Mouse (Mus musculus) heart, adult 2 months (tissue): ENCODE measurements around the gene Kyat1.

Experiments used
- CTCF ChIP-seq: fragments of 200-600 bp; IDR thresholded peaks from 2 replicates; pipeline ENCODE4 v1.8.1; 2022; ENCODE audit warnings: antibody characterized with exemption, mild to moderate bottlenecking, moderate library complexity
- EP300 ChIP-seq: fragments of 200-500 bp; IDR thresholded peaks from 2 replicates; pipeline ENCODE4 v1.6.1; 2011; ENCODE audit warnings: low read depth, low read length, control low read depth; ENCODE audit not compliant: insufficient read depth
- POLR2A ChIP-seq: fragments of 200-500 bp; IDR thresholded peaks from 2 replicates; pipeline ENCODE4 v1.6.1; 2011; ENCODE audit warnings: mild to moderate bottlenecking, low read depth, low read length, control low read depth; ENCODE audit not compliant: insufficient read depth

DNA sequence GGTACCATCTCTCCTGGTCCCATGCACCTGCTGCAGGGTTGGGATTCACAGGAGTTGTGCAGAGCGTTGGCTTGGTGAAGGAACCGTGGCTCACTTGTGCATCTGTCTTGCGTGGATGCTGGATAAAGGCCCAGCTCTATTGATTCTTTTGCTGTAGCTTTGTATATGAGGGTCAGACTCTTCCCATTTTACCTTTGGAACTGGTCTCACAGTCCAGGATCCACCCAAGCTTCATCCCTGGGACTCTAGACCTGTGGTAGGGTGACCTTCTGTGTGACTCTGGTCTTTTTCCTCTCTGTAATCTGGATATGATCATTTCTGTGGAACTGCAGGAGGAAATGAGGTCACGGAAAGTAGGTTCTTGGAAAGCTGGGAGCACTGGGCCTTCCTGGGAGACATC, 61.2 kb downstream of the Kyat1 start:
- TF ChIP-seq CTCF (no peak), POLR2A (no peak), EP300 (no peak)
